Mouse (Mus musculus): ENCODE measurements at regions not wholly inside any gene's neighbourhood (a gene's known extent, or its start where the extent isn't known, plus 50 kb on each side); places are given as distances from the start of the nearest gene placed in this dataset.
"Not testable (repeated sequence)": the region's sequence is repeated elsewhere in the genome, so short reads cannot be mapped to it uniquely, and the experiment has no call there.

DNA sequence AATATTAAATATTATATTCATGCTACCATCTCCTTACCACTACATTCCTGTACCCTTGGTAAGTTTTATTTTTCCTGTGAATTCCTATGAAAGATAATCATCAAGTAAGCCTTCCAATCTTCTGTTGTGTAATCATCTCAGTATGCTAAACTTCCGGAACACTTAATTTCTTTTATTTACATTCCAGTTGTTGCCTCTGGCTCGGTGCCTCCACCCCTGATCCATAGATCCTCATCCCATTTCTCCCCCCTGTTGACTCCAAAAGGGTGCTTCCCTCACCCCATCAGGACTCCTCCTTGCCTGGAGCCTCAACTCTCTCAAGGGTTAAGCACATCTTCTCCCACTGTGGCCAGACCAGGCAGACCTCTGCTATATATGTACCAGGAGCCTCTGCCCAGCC lies 379.9 kb upstream of the Cwc22 start:
- CTCF ChIA-PET = no interaction called here
- H3K27me3 ChIP-seq = no peaks in the 10 kb centered on the region
- no peak for TF ChIP-seq CTCF (IDR thresholded peaks at IDR 0.05)
- no peak for DNase-seq (ENCODE audit: low read depth, low spot score)
- POLR2A ChIA-PET = no interaction called here
- in situ Hi-C loops (cut with MboI; ENCODE audit: low pct_unique_long_range_greater_than_20kb) = no loop called here
- no peak for ATAC-seq

DNA sequence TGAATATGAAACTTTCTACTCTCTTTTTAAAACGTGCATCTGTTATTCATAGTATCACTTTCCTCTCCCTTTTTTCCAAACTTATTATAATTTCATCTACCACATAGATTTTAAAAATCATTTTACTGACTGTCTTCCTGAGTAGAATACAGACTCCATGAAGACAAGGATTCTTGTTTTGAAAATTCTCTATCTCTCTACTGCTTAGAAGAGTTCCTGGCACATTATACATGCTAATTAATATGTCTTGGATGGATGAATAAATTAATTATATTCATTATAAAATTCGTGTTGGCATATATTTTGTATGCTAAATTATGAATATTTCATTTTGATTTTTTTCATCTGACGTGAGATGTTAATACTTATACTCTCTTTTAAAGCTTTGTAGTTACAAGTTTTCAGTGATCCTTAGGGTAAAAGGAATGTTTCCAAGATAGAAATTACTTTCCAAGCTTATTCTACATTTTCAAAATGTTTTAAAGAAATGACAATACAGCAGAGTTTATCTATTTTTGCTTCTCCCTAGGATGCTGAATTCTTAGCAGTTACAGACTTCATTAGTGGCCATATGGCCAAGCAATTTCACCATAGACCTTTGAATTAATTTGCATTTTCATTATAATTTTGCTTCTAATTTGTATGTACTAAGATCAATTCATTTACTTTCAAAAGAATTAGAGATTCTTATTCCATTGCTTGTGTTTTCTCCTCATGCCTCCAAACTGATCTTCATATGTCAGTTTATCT lies 376.2 kb upstream of the Cwc22 start:
- POLR2A ChIA-PET = no interaction called here
- no peaks in the 10 kb centered on the region for H3K27me3 ChIP-seq
- CTCF ChIA-PET = no interaction called here
- TF ChIP-seq CTCF (IDR thresholded peaks at IDR 0.05) = no peak
- ATAC-seq (no peak), DNase-seq (ENCODE audit: low read depth, low spot score) (no peak)
- in situ Hi-C loops (cut with MboI; ENCODE audit: low pct_unique_long_range_greater_than_20kb) = no loop called here

DNA sequence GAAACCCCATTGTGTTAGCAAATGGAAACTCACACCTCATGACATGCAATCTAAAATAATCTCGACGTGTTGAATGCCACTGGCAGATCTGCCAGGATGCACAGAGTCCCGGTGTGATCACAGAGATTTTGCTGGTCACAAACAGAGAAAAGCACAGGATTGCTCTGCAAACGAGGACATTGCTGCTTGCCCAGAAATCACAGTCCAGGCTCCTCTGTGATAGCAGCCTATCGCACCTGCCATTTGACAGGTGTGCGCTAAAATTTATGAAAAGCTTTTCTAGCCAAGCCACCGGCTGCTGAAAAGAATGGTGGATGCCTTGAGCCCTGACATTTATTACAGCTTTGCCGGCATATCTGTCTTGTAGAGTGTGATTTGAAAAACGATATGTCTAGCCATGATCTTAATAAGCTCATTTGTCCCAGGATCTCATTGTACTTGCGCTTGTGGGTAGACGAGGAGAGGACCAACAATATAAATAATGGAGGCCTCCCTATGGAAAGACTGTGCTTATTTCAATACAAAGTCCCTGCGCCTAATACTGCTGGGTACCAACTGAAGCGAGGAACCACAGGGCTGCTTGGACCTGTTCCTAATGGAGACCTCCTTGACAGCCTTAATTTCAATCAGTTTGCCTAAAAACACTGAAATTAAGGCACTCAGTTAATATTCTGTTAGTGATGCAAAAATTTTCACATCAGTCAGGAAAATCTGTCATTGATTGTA lies 365.8 kb upstream of the Cwc22 start:
- no peak for TF ChIP-seq CTCF (IDR thresholded peaks at IDR 0.05)
- CTCF ChIA-PET = interaction anchor here (1.0 to 1.7 kb wide), 2 partner anchors 10 to 18 kb away, joined by 3 to 4 read pairs; no protein-coding TSS in a partner anchor

DNA sequence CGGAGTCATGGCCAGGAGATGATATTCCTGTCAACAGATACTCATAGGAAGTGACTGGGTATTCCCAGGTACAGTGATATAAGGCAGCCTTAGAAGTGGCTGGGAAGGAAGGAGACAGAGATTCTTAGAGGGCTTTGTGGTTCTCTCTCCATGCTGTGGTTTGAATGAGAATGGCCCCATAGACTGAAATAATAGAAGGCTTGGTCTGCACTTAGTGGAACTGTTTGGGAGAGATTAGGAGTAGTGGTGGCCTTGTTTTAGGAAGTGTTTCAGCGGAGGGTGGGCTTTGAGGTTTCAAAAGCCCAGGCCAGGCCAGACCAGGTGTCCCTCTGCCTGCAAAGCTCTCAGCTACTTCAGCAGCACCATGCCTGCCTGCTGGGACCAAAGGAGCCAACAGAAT lies 363.2 kb upstream of the Cwc22 start:
- ChIA-PET POLR2A (no interaction called here), CTCF (no interaction called here)
- in situ Hi-C loops (cut with MboI; ENCODE audit: low pct_unique_long_range_greater_than_20kb) = no loop called here
- H3K27me3 ChIP-seq = no peaks in the 10 kb centered on the region
- TF ChIP-seq CTCF (IDR thresholded peaks at IDR 0.05) = no peak
- DNase-seq (ENCODE audit: low read depth, low spot score) = no peak
- no peak for ATAC-seq

More for the DNA sequence above, 365.8 kb upstream of the Cwc22 start:
- no peak for ATAC-seq
- DNase-seq (ENCODE audit: low read depth, low spot score) = no peak
- POLR2A ChIA-PET = no interaction called here
- H3K27me3 ChIP-seq = no peaks in the 10 kb centered on the region
- in situ Hi-C loops (cut with MboI; ENCODE audit: low pct_unique_long_range_greater_than_20kb) = no loop called here

DNA sequence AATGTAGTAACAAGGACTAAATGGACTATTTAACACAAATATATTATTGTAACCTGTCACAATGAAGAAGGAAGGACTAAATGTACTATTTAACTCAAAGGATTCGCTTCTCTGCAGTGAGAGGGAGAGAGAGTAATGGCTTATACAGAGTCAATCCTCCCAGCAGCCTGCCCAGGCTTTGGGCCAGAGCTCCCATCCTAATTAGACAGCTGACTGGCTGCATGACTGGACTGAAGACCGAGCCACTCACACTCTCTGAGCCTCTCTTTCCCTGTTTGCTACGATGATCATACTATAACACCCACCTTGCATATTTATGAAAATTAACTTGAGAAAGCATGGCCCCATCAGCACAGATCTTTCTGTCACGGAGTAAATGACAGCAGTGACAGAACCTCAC lies 360.7 kb upstream of the Cwc22 start:
- in situ Hi-C loops (cut with MboI; ENCODE audit: low pct_unique_long_range_greater_than_20kb) = no loop called here
- no peaks in the 10 kb centered on the region for H3K27me3 ChIP-seq
- no peak for TF ChIP-seq CTCF (IDR thresholded peaks at IDR 0.05)
- ATAC-seq (no peak), DNase-seq (ENCODE audit: low read depth, low spot score) (no peak)
- ChIA-PET POLR2A (no interaction called here), CTCF (no interaction called here)

DNA sequence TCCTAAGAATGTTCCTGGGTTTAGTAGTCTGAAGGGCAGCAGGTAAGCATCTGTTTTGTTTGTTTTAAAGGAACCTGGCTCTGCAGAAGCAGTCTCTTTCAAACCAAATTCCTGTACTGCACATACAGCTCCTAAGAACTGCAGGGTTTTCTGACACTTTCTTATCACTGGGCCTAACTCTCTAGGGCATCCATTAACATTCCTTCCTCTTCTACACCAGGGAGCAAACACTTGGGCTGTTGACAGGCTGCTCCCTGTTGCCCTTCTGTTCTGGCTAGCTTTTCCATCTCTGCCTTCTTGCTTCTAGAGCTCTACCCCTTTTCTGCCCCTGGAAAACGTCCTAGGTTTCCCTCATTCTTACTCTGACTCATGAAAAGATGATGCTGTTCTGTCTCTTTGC lies 345.5 kb upstream of the Cwc22 start:
- ChIA-PET CTCF (interaction anchor here (1.0 kb wide), 1 partner anchor 16 kb away, joined by 3 read pairs; no protein-coding TSS in a partner anchor), POLR2A (no interaction called here)
- DNase-seq (ENCODE audit: low read depth, low spot score) = no peak
- TF ChIP-seq CTCF (IDR thresholded peaks at IDR 0.05) = no peak
- ATAC-seq = no peak
- H3K27me3 ChIP-seq = no peaks in the 10 kb centered on the region
- in situ Hi-C loops (cut with MboI; ENCODE audit: low pct_unique_long_range_greater_than_20kb) = no loop called here

DNA sequence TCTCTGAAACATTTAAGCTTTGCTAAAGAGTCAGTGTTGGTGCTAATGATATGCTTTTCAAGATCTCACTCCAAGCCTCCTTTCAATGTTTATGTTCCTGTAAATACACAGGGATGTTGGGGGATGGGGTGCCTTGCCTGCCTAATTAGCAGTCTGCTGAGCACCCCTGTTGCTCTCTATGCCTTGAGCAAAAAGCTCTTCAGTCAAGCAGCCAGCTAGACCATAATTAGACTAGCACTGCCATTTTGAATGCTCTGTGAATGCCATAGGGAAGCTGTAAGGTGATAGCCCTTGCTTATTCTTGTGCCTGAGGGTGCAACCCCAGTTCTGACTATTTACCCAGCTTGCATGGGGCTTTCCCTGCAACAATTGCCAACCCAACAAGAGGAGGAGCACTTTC lies 338.6 kb upstream of the Cwc22 start:
- no peak for ATAC-seq
- POLR2A ChIA-PET = no interaction called here
- no peaks in the 10 kb centered on the region for H3K27me3 ChIP-seq
- TF ChIP-seq CTCF (IDR thresholded peaks at IDR 0.05) = no peak
- DNase-seq (ENCODE audit: low read depth, low spot score) = no peak
- CTCF ChIA-PET = no interaction called here
- in situ Hi-C loops (cut with MboI; ENCODE audit: low pct_unique_long_range_greater_than_20kb) = no loop called here

DNA sequence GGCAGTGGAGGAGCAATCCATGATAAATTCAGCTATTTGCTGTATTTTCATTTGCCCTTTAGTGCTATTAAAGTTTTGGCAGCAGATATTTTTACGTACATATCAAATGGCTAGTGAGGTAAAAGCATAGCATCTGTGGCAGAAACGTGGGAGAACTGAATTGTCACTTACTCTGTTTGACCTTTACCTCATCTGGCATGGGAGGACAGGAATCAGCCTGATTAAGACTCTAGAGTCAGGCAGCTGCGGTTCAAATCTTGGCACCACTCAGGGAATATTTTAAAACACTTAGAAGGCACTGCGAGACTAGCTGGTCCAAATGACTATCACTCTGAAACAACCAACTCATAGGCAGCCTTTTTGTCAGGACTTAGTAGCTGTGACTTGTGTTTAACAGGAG lies 337.4 kb upstream of the Cwc22 start:
- CTCF ChIA-PET = interaction anchor here (1.2 kb wide), 1 partner anchor 10 kb away, joined by 3 read pairs; no protein-coding TSS in a partner anchor
- no peak for DNase-seq (ENCODE audit: low read depth, low spot score)

DNA sequence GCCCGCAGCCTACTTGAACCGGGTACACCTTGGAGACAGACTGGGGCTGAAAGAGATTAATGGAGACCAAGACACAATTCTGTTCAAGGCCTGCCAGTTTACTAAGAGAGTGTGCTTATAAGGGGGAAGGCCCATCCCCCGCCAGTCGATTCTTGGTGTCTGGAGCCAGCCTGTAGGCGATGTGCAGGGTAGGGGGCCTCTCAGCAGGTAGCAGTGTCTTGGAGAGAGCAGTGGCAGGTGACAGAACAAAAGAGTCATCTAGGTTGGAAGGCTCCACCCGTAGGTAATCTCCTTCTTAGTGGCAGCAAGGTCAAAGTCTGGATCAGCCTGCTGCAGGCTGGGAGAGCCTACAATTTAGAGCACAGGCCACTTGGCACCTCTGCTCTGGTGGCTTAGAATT lies 335.7 kb upstream of the Cwc22 start:
- in situ Hi-C loops (cut with MboI; ENCODE audit: low pct_unique_long_range_greater_than_20kb); DNase-seq (ENCODE audit: low read depth, low spot score); POLR2A ChIA-PET; ATAC-seq; CTCF ChIA-PET; H3K27me3 ChIP-seq: not testable (repeated sequence)

More for the DNA sequence above, 337.4 kb upstream of the Cwc22 start:
- TF ChIP-seq CTCF (IDR thresholded peaks at IDR 0.05) = no peak
- H3K27me3 ChIP-seq = no peaks in the 10 kb centered on the region
- in situ Hi-C loops (cut with MboI; ENCODE audit: low pct_unique_long_range_greater_than_20kb) = no loop called here
- no peak for ATAC-seq
- POLR2A ChIA-PET = no interaction called here

DNA sequence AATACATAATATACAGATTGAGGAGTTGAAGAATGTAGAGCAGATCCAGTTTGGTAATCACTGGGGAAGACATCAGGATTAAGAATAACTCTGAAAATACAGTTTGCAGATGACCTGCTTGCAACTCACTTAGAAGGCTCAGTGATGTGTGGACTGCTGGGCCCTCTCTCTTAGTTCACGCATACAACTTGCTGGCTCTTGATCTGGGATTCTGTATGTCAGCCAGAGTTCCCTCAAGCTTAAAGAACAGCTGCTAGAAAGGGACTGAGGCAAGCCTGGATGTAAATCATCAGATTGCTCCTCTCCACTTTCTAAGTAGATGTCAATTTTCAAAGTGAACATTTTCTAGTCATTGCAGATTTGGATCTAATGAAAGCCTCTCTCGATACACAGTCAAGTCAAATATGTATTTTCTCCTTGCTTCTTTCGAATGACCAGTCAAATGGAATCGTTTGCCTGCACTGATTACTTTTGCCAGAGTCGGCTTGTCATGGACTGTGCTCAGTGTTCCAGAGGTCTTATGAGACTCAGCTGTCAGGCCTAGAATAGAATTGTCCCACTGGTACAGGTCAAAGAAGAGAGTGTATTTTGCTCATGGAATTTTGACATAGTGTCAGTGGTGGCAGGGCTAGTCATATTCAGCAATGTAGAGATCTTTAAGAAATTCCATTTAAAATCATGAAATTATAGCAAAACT lies 334.2 kb upstream of the Cwc22 start:
- no peak for ATAC-seq

More for the DNA sequence above, 334.2 kb upstream of the Cwc22 start:
- no peak for TF ChIP-seq CTCF (IDR thresholded peaks at IDR 0.05)
- H3K27me3 ChIP-seq = no peaks in the 10 kb centered on the region
- in situ Hi-C loops (cut with MboI; ENCODE audit: low pct_unique_long_range_greater_than_20kb) = no loop called here
- POLR2A ChIA-PET = no interaction called here
- CTCF ChIA-PET = no interaction called here
- DNase-seq (ENCODE audit: low read depth, low spot score) = no peak
